Mouse (Mus musculus) liver, adult 2 months (tissue): ENCODE measurements at regions not wholly inside any gene's neighbourhood (a gene's known extent, or its start where the extent isn't known, plus 50 kb on each side); places are given as distances from the start of the nearest gene placed in this dataset.

Source experiments
- CTCF ChIP-seq: fragments of 200-500 bp; IDR thresholded peaks from 2 replicates; pipeline ENCODE4 v1.5.1; 2011; ENCODE audit warnings: low read depth, low read length, control low read depth
- POLR2A ChIP-seq: fragments of 200-500 bp; IDR thresholded peaks from 2 replicates; pipeline ENCODE4 v1.6.1; 2011; ENCODE audit warnings: low read length, control low read depth; ENCODE audit not compliant: insufficient read depth; ENCODE audit errors: extremely low read depth

GRCm38 (mm10) chr7:34534241-34534640 lies 122.3 kb downstream of the Kctd15 start:
- TF ChIP-seq CTCF (no peak), POLR2A (no peak)
